Mouse (Mus musculus) cortical plate, adult 2 months (tissue): ENCODE measurements around the gene Plekhg3.

Source experiments
- CTCF ChIP-seq: fragments of 200-500 bp; IDR thresholded peaks from 2 replicates; pipeline ENCODE4 v1.5.1; 2011; ENCODE audit warnings: mild to moderate bottlenecking, control low read depth, low read length; ENCODE audit not compliant: insufficient read depth; ENCODE audit errors: extremely low read depth
- POLR2A ChIP-seq: fragments of 200-500 bp; IDR thresholded peaks from 2 replicates; pipeline ENCODE4 v1.6.1; 2011; ENCODE audit warnings: mild to moderate bottlenecking, low read length, control low read depth; ENCODE audit not compliant: insufficient read depth; ENCODE audit errors: extremely low read depth

GRCm38 (mm10) chr12:76573381-76573780 lies 42.7 kb downstream of the Plekhg3 start:
- TF ChIP-seq POLR2A, result no peak
- TF ChIP-seq CTCF, result no peak
